Mouse (Mus musculus) neutrophil, adult 65 days (primary cell): ENCODE results near the gene Map3k15. TPM values are rescaled to one million over a fixed set of nuclear protein-coding genes. Genes with fewer than 3 reads are reported as not detected.

Source experiments
- total RNA-seq: library from RNA; stranded (reverse); gene quantifications from 2 replicates; pipeline ENCODE4 v1.2.4, GENCODE M21; 2023

Map3k15 gene
- total RNA-seq: 41.9 and 43.0 TPM in 2 replicates

DNA sequence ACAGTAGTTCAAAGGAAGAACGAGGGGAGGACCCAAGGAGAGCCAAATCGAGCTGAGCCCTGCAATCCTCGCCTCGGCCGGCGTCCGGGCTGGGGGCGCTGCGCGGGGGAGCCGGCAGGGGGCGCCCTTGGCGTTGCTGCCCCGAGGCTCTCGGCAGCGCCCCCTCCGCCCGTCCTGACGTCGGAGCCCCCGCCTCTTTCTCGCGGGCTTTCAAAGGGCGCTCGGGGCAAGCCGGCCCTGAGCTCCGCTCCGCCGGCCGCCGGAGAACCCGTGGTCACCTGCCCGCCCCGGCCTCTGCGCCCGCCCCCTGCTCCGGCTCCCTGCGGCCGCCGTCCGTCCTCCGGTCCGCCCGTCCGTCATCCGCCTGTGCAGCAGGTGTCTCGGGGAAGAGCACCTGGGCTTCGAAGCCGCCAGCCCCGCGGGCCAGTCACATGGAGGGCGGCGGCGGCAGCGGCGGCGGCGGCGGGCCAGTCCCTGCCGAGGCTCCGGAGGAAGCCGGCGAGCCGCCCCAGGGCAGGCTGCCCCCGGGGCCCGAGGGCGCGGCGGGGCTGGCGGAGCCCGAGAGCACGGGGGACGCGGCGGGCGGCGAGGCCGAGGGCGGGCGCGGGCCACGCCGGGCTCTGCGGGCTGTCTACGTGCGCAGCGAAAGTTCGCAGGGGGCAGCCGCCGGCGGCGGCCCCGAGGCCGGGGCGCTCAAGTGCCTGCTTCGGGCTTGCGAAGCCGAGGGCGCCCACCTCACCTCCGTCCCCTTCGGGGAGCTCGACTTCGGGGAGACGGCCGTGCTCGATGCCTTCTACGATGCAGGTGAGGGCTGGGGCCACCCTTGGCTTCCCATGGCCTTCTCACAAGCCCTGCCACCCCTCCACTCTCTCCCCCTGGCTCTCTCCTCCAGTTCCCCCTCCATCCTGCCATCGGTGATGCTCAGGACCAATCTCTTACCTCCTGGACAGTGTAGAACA lies at the start of gene Map3k15:
TSS of gene Map3k15 (plus strand) at position 432 of the 959 bp plus-strand sequence.

GRCm38 (mm10) chrX:160137861-160138717 lies 149.9 kb downstream of the Map3k15 start, which contains the start of gene Pdha1:
Gene Pdha1 (minus strand): TSS chrX:160138413.

Other genes starting within 250 kb of the Map3k15 start
- gene Pdha1, start 150.0 kb downstream of the Map3k15 start, total RNA-seq: 70.6 and 80.0 TPM in 2 replicates